9 mouse cellular contexts compared by ENCODE assay signal in genomic region chr11:57787913-57788312, GRCm38 (mm10). TPM values are rescaled to one million over a fixed set of nuclear protein-coding genes. Genes with fewer than 3 reads are reported as not detected.
A peak's percentile ranks its signal among the peaks of the same experiment; 100 is the strongest.
DNase-seq lines count a peak whose midpoint lies in the region; ATAC-seq lines count a peak whose summit lies in the region.
"Had no signal": no experiment of that assay in that cellular context is flagged by ENCODE, and none has a peak within 500 bp of the region (broad histone marks: within the 10 kb centered on the region; RNA-seq: fewer than 3 reads in every experiment).

No protein-coding gene starts in this region.

- peaks cover 30% of the 10 kb centered on the region for H3K4me1 ChIP-seq in midbrain, embryonic 10.5 days
- peaks cover 18% of the 10 kb centered on the region for H3K4me1 ChIP-seq in midbrain, embryonic 13.5 days (replicated peaks)

- no peaks in the 10 kb centered on the region for H3K9me3 ChIP-seq in midbrain, embryonic 10.5 days (replicated peaks)
- no peaks in the 10 kb centered on the region for H3K9me3 ChIP-seq in midbrain, embryonic 13.5 days
- H3K9me3 ChIP-seq: heart, embryonic 13.5 days had no signal

- WGBS in midbrain, embryonic 10.5 days = 42% methylated on average over 3 of the region's 3 CpGs
- WGBS in midbrain, embryonic 13.5 days = 45% methylated on average over 3 of the region's 3 CpGs

- H3K4me3 ChIP-seq in midbrain, embryonic 10.5 days = no peak overlapping the region
- no peak overlapping the region for H3K4me3 ChIP-seq in midbrain, embryonic 13.5 days (replicated peaks)
- H3K4me3 ChIP-seq: heart, embryonic 13.5 days had no signal

- peaks cover 23% of the 10 kb centered on the region for H3K36me3 ChIP-seq in midbrain, embryonic 10.5 days
- no peaks in the 10 kb centered on the region for H3K36me3 ChIP-seq in midbrain, embryonic 13.5 days
- H3K36me3 ChIP-seq: heart, embryonic 13.5 days had no signal

- no peak overlapping the region for H3K9ac ChIP-seq in midbrain, embryonic 13.5 days (replicated peaks)
- H3K9ac ChIP-seq: heart, embryonic 13.5 days had no signal

- peak; percentile 35 for DNase-seq in cerebellum, adult 11 months
- no peak for DNase-seq in cerebellum, postnatal 4 days (ENCODE audit: low spot score in 2 of 2)
- no peak for DNase-seq in midbrain, embryonic 10.5 days (ENCODE audit: low spot score)
- DNase-seq in cerebellum, adult 9-10 months = peak; percentile 54
- DNase-seq in kidney, postnatal 14 days = peak; percentile 46
- DNase-seq in spleen, adult 12 weeks (ENCODE audit: low spot score) = peak; percentile 43
- DNase-seq in right cerebral cortex, adult 18-20 months = no peak

- no peak for ATAC-seq in midbrain, embryonic 13.5 days

- H3K27me3 ChIP-seq in midbrain, embryonic 10.5 days (ENCODE audit: low read depth, poor library complexity, severe bottlenecking) = peaks cover 11% of the 10 kb centered on the region; the same call in 1 of the 2 replicates
- no peaks in the 10 kb centered on the region; the same call in 1 of the 2 replicates for H3K27me3 ChIP-seq in midbrain, embryonic 13.5 days
- H3K27me3 ChIP-seq: heart, embryonic 13.5 days had no signal

- H3K4me2 ChIP-seq in midbrain, embryonic 13.5 days (replicated peaks) = no peak overlapping the region
- H3K4me2 ChIP-seq: heart, embryonic 13.5 days had no signal

- H3K27ac ChIP-seq in midbrain, embryonic 10.5 days (replicated peaks) = peak overlapping the region; percentile 81; the same call in 1 of the 2 replicates
- no peak overlapping the region for H3K27ac ChIP-seq in midbrain, embryonic 13.5 days
- H3K27ac ChIP-seq: heart, embryonic 13.5 days had no signal

RNA-seq across cellular contexts. Expression of gene Sap30l, which starts 13.5 kb away (rescaled TPM):
- polyA plus RNA-seq in midbrain, embryonic 10.5 days (2016; fragmentation: Nextera tagmentation; extraction: Ambion mirVana) = 7.2 TPM in 2 replicates
- 8.9 and 9.8 TPM in 2 replicates for polyA plus RNA-seq in midbrain, embryonic 13.5 days (2015; fragmentation: Nextera tagmentation; extraction: Ambion mirVana)

RNA-seq across cellular contexts. Expression of gene Hand1, which starts 44.7 kb away (rescaled TPM):
- polyA plus RNA-seq in midbrain, embryonic 10.5 days (2016; fragmentation: Nextera tagmentation; extraction: Ambion mirVana) = 0.15 TPM in 1 of 2 replicates, not detected in the other
- not detected in 2 replicates for polyA plus RNA-seq in midbrain, embryonic 13.5 days (2015; fragmentation: Nextera tagmentation; extraction: Ambion mirVana)

Comparison
In these comparisons a context has a peak if more than half of its experiments do, and no peak if none do; other contexts are left out.
1. DNase-seq: peak in cerebellum, adult 11 months (single experiment), cerebellum, adult 9-10 months (single experiment), kidney, postnatal 14 days (single experiment) and spleen, adult 12 weeks (single experiment); none in cerebellum, postnatal 4 days (0 of 2), midbrain, embryonic 10.5 days (single experiment) and right cerebral cortex, adult 18-20 months (single experiment).